Mouse (Mus musculus) large intestine, adult 2 months (tissue): ENCODE results near the gene Olfr1022. TPM values are rescaled to one million over a fixed set of nuclear protein-coding genes. Genes with fewer than 3 reads are reported as not detected.

ENCODE experiments used
- DNase-seq: peaks from one replicate; pipeline ENCODE4 v3.0.0-alpha.2; 2012; ENCODE audit warnings: low read depth, low spot score
- WGBS: fragments of 180-500 bp; shearing (Covaris S2); methylation state at CpG from one replicate; pipeline ENCODE4 v1.1.7; 2018; 5-methylcytosine and 5-hydroxymethylcytosine counted together
- polyA plus RNA-seq: library from polyadenylated mRNA; depleted of rRNA; stranded (reverse); fragments of >200 nt; gene quantifications from 2 replicates; pipeline ENCODE4 v1.2.3, GENCODE M21; 2012; rRNA removed

Gene Olfr1022
- not detected in 2 replicates for polyA plus RNA-seq

GRCm38 (mm10) chr2:85868294-85868693, at the start of gene Olfr1022:
TSS of gene Olfr1022 (plus strand) at chr2:85868594.
- 40% methylated on average over 2 of the region's 2 CpGs for WGBS
- DNase-seq = no peak

GRCm38 (mm10) chr2:85845383-85845782, 23.0 kb upstream of the Olfr1022 start, which contains the start of gene Olfr1019:
TSS of gene Olfr1019 (minus strand) at chr2:85845483.
- no peak for DNase-seq

GRCm38 (mm10) chr2:85846730-85847129, 21.7 kb upstream of the Olfr1022 start, which contains the start of gene Olfr1020:
TSS of gene Olfr1020 (plus strand) at chr2:85847030.
- DNase-seq = no peak
- WGBS = 86% methylated on average over 1 of the region's 1 CpGs

GRCm38 (mm10) chr2:85885340-85885739, 16.9 kb downstream of the Olfr1022 start, which contains the start of gene Olfr1023:
TSS of gene Olfr1023 (plus strand) at chr2:85885640.
- no peak for DNase-seq
- WGBS = 48% methylated on average over 2 of the region's 2 CpGs

- no peak for DNase-seq
- WGBS = 81% methylated on average over 3 of the region's 3 CpGs
These were observed 36.6 kb downstream of the Olfr1022 start, which contains the start of gene Olfr1024 for GRCm38 (mm10) chr2:85904952-85905351. TSS of gene Olfr1024 (minus strand) at chr2:85905052.

GRCm38 (mm10) chr2:85913197-85913596, 44.8 kb downstream of the Olfr1022 start:
- no peak for DNase-seq

- WGBS = 34% methylated on average over 1 of the region's 1 CpGs
- DNase-seq = no peak
These were observed 46.5 kb downstream of the Olfr1022 start, which contains the start of gene Olfr1025-ps1 for GRCm38 (mm10) chr2:85914893-85915292. TSS of gene Olfr1025-ps1 (plus strand) at chr2:85915193.

Other genes with a start within 250 kb of the Olfr1022 start
- gene Olfr1002, start 217.9 kb upstream of the Olfr1022 start, polyA plus RNA-seq = not detected in 2 replicates
- gene Olfr154, start 204.1 kb upstream of the Olfr1022 start, polyA plus RNA-seq = not detected in 2 replicates
- gene Olfr1006, start 189.8 kb upstream of the Olfr1022 start, polyA plus RNA-seq = not detected in 2 replicates
- not detected in 2 replicates for gene Olfr1008, start 179.2 kb upstream of the Olfr1022 start, polyA plus RNA-seq
- gene Olfr1009, start 153.2 kb upstream of the Olfr1022 start, polyA plus RNA-seq = not detected in 2 replicates
- gene Olfr1012, start 105.8 kb upstream of the Olfr1022 start, polyA plus RNA-seq = not detected in 2 replicates
- not detected in 2 replicates for gene Olfr1013, start 101.5 kb upstream of the Olfr1022 start, polyA plus RNA-seq
- not detected in 2 replicates for gene Olfr1014, start 95.9 kb upstream of the Olfr1022 start, polyA plus RNA-seq
- gene Olfr1015, start 86.6 kb upstream of the Olfr1022 start, polyA plus RNA-seq = not detected in 2 replicates
- gene Olfr1016, start 66.0 kb upstream of the Olfr1022 start, polyA plus RNA-seq = not detected in 2 replicates
- gene Olfr1018, start 50.1 kb upstream of the Olfr1022 start, polyA plus RNA-seq = not detected in 2 replicates
- not detected in 2 replicates for gene Olfr1019, start 23.1 kb upstream of the Olfr1022 start, polyA plus RNA-seq
- not detected in 2 replicates for gene Olfr1020, start 21.6 kb upstream of the Olfr1022 start, polyA plus RNA-seq
- not detected in 2 replicates for gene Olfr1023, start 17.0 kb downstream of the Olfr1022 start, polyA plus RNA-seq
- gene Olfr1024, start 36.5 kb downstream of the Olfr1022 start, polyA plus RNA-seq = not detected in 2 replicates
- gene Olfr1025-ps1, start 46.6 kb downstream of the Olfr1022 start, polyA plus RNA-seq = not detected in 2 replicates
- not detected in 2 replicates for gene Olfr1026, start 53.0 kb downstream of the Olfr1022 start, polyA plus RNA-seq
- gene Olfr1028, start 81.8 kb downstream of the Olfr1022 start, polyA plus RNA-seq = not detected in 2 replicates
- gene Olfr1029, start 105.3 kb downstream of the Olfr1022 start, polyA plus RNA-seq = not detected in 2 replicates
- not detected in 2 replicates for gene Olfr1030, start 110.7 kb downstream of the Olfr1022 start, polyA plus RNA-seq
- not detected in 2 replicates for gene Olfr1031, start 121.7 kb downstream of the Olfr1022 start, polyA plus RNA-seq
- not detected in 2 replicates for gene Olfr1032, start 136.9 kb downstream of the Olfr1022 start, polyA plus RNA-seq
- 0.12 and 0.34 TPM in 2 replicates for gene Olfr1033, start 152.0 kb downstream of the Olfr1022 start, polyA plus RNA-seq
- gene Olfr1034, start 177.3 kb downstream of the Olfr1022 start, polyA plus RNA-seq = 0.01 and 0.03 TPM in 2 replicates
- gene Olfr1036, start 205.4 kb downstream of the Olfr1022 start, polyA plus RNA-seq = not detected in 2 replicates
- gene Olfr1037, start 218.8 kb downstream of the Olfr1022 start, polyA plus RNA-seq = not detected in 2 replicates